Mouse (Mus musculus) embryonic facial prominence, embryonic 12.5 days (tissue): ENCODE measurements around the gene Kremen1. TPM values are rescaled to one million over a fixed set of nuclear protein-coding genes. Genes with fewer than 3 reads are reported as not detected.

Experiments
- ATAC-seq: fragments of 200-750 bp; cut with Nextera tagmentation; 2 replicates; pipeline ENCODE4 v1.8.0; 2017; ENCODE audit not compliant: insufficient number of reproducible peaks, insufficient read depth, low FRiP score, low TSS enrichment
- H3K27ac ChIP-seq: fragments of 300-500 bp; sonication (generic); 2 replicates; pipeline ENCODE4 v1.5.1; 2016; ENCODE audit warnings: mild to moderate bottlenecking
- H3K27me3 ChIP-seq: fragments of 300-500 bp; sonication (generic); 2 replicates; pipeline ENCODE4 v1.6.1; 2016; ENCODE audit warnings: mild to moderate bottlenecking, moderate library complexity
- H3K36me3 ChIP-seq: fragments of 300-500 bp; sonication (generic); 2 replicates; pipeline ENCODE4 v1.6.1; 2016; ENCODE audit warnings: mild to moderate bottlenecking
- H3K4me1 ChIP-seq: fragments of 300-500 bp; sonication (generic); 2 replicates; pipeline ENCODE4 v1.6.1; 2016
- H3K4me2 ChIP-seq: fragments of 300-500 bp; sonication (generic); replicated peaks from 2 replicates; pipeline ENCODE4 v1.6.1; 2016; ENCODE audit warnings: mild to moderate bottlenecking, moderate library complexity
- H3K4me3 ChIP-seq: fragments of 300-500 bp; sonication (generic); 2 replicates; pipeline ENCODE4 v1.5.1; 2016; ENCODE audit warnings: mild to moderate bottlenecking
- H3K9ac ChIP-seq: fragments of 300-500 bp; sonication (generic); 2 replicates; pipeline ENCODE4 v1.6.1; 2016; ENCODE audit warnings: mild to moderate bottlenecking, moderate library complexity
- H3K9me3 ChIP-seq: fragments of 300-500 bp; sonication (generic); 2 replicates; pipeline ENCODE4 v1.6.1; 2016; ENCODE audit warnings: mild to moderate bottlenecking, moderate library complexity
- WGBS: fragments of 180-500 bp; shearing (Covaris S2); methylation state at CpG from one replicate; pipeline ENCODE4 v1.1.7; 2016; 5-methylcytosine and 5-hydroxymethylcytosine counted together
- polyA plus RNA-seq: library from polyadenylated mRNA; unstranded; fragments of >200 nt; fragmentation: Nextera tagmentation; extraction: Ambion mirVana; gene quantifications from 2 replicates; pipeline ENCODE4 v1.2.1, GENCODE M21; 2016

Kremen1 gene
- polyA plus RNA-seq, 1 experiment from 2014 or later: 24.7 TPM

GRCm38 (mm10) chr11:5182870-5183269 lies 78.5 kb downstream of the Kremen1 start:
- WGBS: 64% methylated on average over 4 of the region's 4 CpGs
- H3K4me1 ChIP-seq: peaks cover 23% of the 10 kb centered on the region
- no peak overlapping the region for H3K4me3 ChIP-seq

GRCm38 (mm10) chr11:5181850-5182404 lies 79.4 kb downstream of the Kremen1 start:
- Histone ChIP-seq H3K4me2 (no peak overlapping the region), H3K4me3 (no peak overlapping the region), H3K9me3 (no peaks in the 10 kb centered on the region), H3K27me3 (no peaks in the 10 kb centered on the region), H3K4me1 (peaks cover 23% of the 10 kb centered on the region), H3K9ac (no peak overlapping the region), H3K36me3 (no peaks in the 10 kb centered on the region), H3K27ac (peak overlapping the region; percentile 42; the same call in 1 of the 2 replicates)
- ATAC-seq: no peak
- 19% methylated on average over 13 of the region's 13 CpGs for WGBS

More at GRCm38 (mm10) chr11:5182870-5183269, 78.5 kb downstream of the Kremen1 start:
- no peak for ATAC-seq
- Histone ChIP-seq H3K36me3 (no peaks in the 10 kb centered on the region), H3K9me3 (no peaks in the 10 kb centered on the region), H3K9ac (no peak overlapping the region), H3K27me3 (no peaks in the 10 kb centered on the region), H3K4me2 (no peak overlapping the region), H3K27ac (no peak overlapping the region)

GRCm38 (mm10) chr11:5179391-5179790 lies 82.0 kb downstream of the Kremen1 start:
- peaks cover 15% of the 10 kb centered on the region for H3K4me1 ChIP-seq
- no peaks in the 10 kb centered on the region for H3K27me3 ChIP-seq
- ATAC-seq: no peak
- 30% methylated on average over 8 of the region's 8 CpGs for WGBS
- H3K4me2 ChIP-seq: no peak overlapping the region
- no peak overlapping the region for H3K9ac ChIP-seq
- no peaks in the 10 kb centered on the region for H3K9me3 ChIP-seq
- H3K4me3 ChIP-seq: no peak overlapping the region
- H3K27ac ChIP-seq: no peak overlapping the region
- no peaks in the 10 kb centered on the region for H3K36me3 ChIP-seq

GRCm38 (mm10) chr11:5177171-5177570 lies 84.2 kb downstream of the Kremen1 start:
- 53% methylated on average over 12 of the region's 12 CpGs for WGBS

GRCm38 (mm10) chr11:5176685-5177084 lies 84.7 kb downstream of the Kremen1 start:
- H3K4me2 ChIP-seq: no peak overlapping the region
- no peaks in the 10 kb centered on the region for H3K27me3 ChIP-seq
- 66% methylated on average over 8 of the region's 8 CpGs for WGBS
- no peak overlapping the region for H3K4me3 ChIP-seq
- ATAC-seq: no peak
- H3K9ac ChIP-seq: no peak overlapping the region
- H3K36me3 ChIP-seq: no peaks in the 10 kb centered on the region
- H3K4me1 ChIP-seq: peaks cover 8% of the 10 kb centered on the region; the same call in 1 of the 2 replicates
- H3K27ac ChIP-seq: no peak overlapping the region
- H3K9me3 ChIP-seq: no peaks in the 10 kb centered on the region

More at GRCm38 (mm10) chr11:5177171-5177570, 84.2 kb downstream of the Kremen1 start:
- H3K27me3 ChIP-seq: no peaks in the 10 kb centered on the region
- ATAC-seq: no peak
- H3K9me3 ChIP-seq: no peaks in the 10 kb centered on the region
- H3K27ac ChIP-seq: no peak overlapping the region
- H3K4me3 ChIP-seq: no peak overlapping the region
- no peaks in the 10 kb centered on the region for H3K36me3 ChIP-seq
- H3K4me1 ChIP-seq: peaks cover 8% of the 10 kb centered on the region; the same call in 1 of the 2 replicates
- H3K9ac ChIP-seq: no peak overlapping the region
- no peak overlapping the region for H3K4me2 ChIP-seq

- ATAC-seq: no peak
- Histone ChIP-seq H3K27ac (no peak overlapping the region), H3K27me3 (no peaks in the 10 kb centered on the region), H3K9ac (no peak overlapping the region), H3K4me2 (no peak overlapping the region), H3K9me3 (no peaks in the 10 kb centered on the region), H3K4me3 (no peak overlapping the region), H3K4me1 (peaks cover 8% of the 10 kb centered on the region; the same call in 1 of the 2 replicates), H3K36me3 (no peaks in the 10 kb centered on the region)
- 86% methylated on average over 2 of the region's 2 CpGs for WGBS
Observed at GRCm38 (mm10) chr11:5175866-5176265, 85.5 kb downstream of the Kremen1 start.

GRCm38 (mm10) chr11:5175141-5175540 lies 86.2 kb downstream of the Kremen1 start:
- Histone ChIP-seq H3K4me3 (no peak overlapping the region), H3K27me3 (no peaks in the 10 kb centered on the region), H3K27ac (no peak overlapping the region), H3K9ac (no peak overlapping the region), H3K4me2 (no peak overlapping the region), H3K36me3 (no peaks in the 10 kb centered on the region), H3K4me1 (peaks cover 8% of the 10 kb centered on the region; the same call in 1 of the 2 replicates), H3K9me3 (no peaks in the 10 kb centered on the region)
- no peak for ATAC-seq
- 82% methylated on average over 7 of the region's 7 CpGs for WGBS

- no peak overlapping the region for H3K27ac ChIP-seq
- H3K4me3 ChIP-seq: no peak overlapping the region
- H3K9me3 ChIP-seq: no peaks in the 10 kb centered on the region
- no peak overlapping the region for H3K4me2 ChIP-seq
- no peaks in the 10 kb centered on the region for H3K36me3 ChIP-seq
- no peaks in the 10 kb centered on the region for H3K27me3 ChIP-seq
- no peak overlapping the region for H3K9ac ChIP-seq
- WGBS: 53% methylated on average over 3 of the region's 3 CpGs
- no peak for ATAC-seq
- no peaks in the 10 kb centered on the region for H3K4me1 ChIP-seq
Observed at GRCm38 (mm10) chr11:5172861-5173260, 88.5 kb downstream of the Kremen1 start.

- no peaks in the 10 kb centered on the region for H3K36me3 ChIP-seq
- no peak overlapping the region for H3K4me2 ChIP-seq
- no peak overlapping the region for H3K9ac ChIP-seq
- H3K27me3 ChIP-seq: no peaks in the 10 kb centered on the region
- WGBS: 73% methylated on average over 9 of the region's 9 CpGs
- H3K9me3 ChIP-seq: no peaks in the 10 kb centered on the region
- peaks cover 25% of the 10 kb centered on the region for H3K4me1 ChIP-seq
- H3K27ac ChIP-seq: no peak overlapping the region
- H3K4me3 ChIP-seq: no peak overlapping the region
- no peak for ATAC-seq
Observed at GRCm38 (mm10) chr11:5167311-5167710, 94.0 kb downstream of the Kremen1 start.

GRCm38 (mm10) chr11:5165471-5165916 lies 95.9 kb downstream of the Kremen1 start:
- H3K36me3 ChIP-seq: no peaks in the 10 kb centered on the region
- peak overlapping the region; percentile 83 for H3K27ac ChIP-seq
- no peaks in the 10 kb centered on the region for H3K27me3 ChIP-seq
- no peak overlapping the region for H3K4me2 ChIP-seq
- no peak overlapping the region for H3K4me3 ChIP-seq
- H3K9me3 ChIP-seq: peaks cover 4% of the 10 kb centered on the region; the same call in 1 of the 2 replicates
- H3K4me1 ChIP-seq: peaks cover 25% of the 10 kb centered on the region
- 12% methylated on average over 8 of the region's 8 CpGs for WGBS
- peak; percentile 64 for ATAC-seq
- H3K9ac ChIP-seq: no peak overlapping the region

- Histone ChIP-seq H3K4me1 (peaks cover 25% of the 10 kb centered on the region), H3K36me3 (no peaks in the 10 kb centered on the region), H3K4me2 (no peak overlapping the region), H3K9ac (no peak overlapping the region), H3K9me3 (peaks cover 4% of the 10 kb centered on the region; the same call in 1 of the 2 replicates), H3K27me3 (no peaks in the 10 kb centered on the region), H3K27ac (no peak overlapping the region), H3K4me3 (no peak overlapping the region)
- 23% methylated on average over 8 of the region's 8 CpGs for WGBS
- ATAC-seq: no peak
Observed at GRCm38 (mm10) chr11:5164310-5164709, 97.0 kb downstream of the Kremen1 start.

GRCm38 (mm10) chr11:5163421-5163820 lies 97.9 kb downstream of the Kremen1 start:
- ATAC-seq: no peak
- H3K4me3 ChIP-seq: no peak overlapping the region
- 84% methylated on average over 8 of the region's 8 CpGs for WGBS

More at GRCm38 (mm10) chr11:5163421-5163820, 97.9 kb downstream of the Kremen1 start:
- no peak overlapping the region for H3K4me2 ChIP-seq
- 0 out of 2 replicates have a peak overlapping the region, but pooled peaks have one; percentile 4 for H3K27ac ChIP-seq
- no peaks in the 10 kb centered on the region for H3K27me3 ChIP-seq
- peaks cover 4% of the 10 kb centered on the region; the same call in 1 of the 2 replicates for H3K9me3 ChIP-seq
- H3K36me3 ChIP-seq: no peaks in the 10 kb centered on the region
- peaks cover 25% of the 10 kb centered on the region for H3K4me1 ChIP-seq
- H3K9ac ChIP-seq: no peak overlapping the region
